Mouse (Mus musculus): ENCODE measurements around the gene Ankrd36.

DNA sequence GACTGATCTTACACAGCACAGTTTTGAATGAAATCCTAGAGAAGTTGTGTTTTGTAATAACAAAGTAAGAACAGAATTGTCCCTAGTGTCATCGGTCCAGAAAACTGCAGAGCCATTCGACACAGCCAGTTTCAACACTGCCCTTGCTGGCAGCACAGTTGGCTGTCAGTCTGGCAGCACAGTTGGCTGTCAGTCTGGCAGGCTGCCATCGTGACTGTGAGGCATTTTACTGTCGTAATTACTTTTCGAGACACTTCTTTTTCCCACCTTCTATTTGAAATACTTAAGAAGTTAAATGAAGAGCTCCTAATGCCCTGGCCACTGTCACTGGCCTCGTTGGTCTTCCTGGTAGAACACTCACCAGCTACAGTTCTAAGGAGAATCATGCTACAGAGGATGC is 22.9 kb downstream of the Ankrd36 start:
- no peak for TF ChIP-seq CTCF (IDR thresholded peaks at IDR 0.05; ENCODE audit: low read depth, low read length)
- TF ChIP-seq POLR2AphosphoS5 (IDR thresholded peaks at IDR 0.05; ENCODE audit: insufficient replicate concordance, low read depth, low read length): no peak
- no peak for TF ChIP-seq TAL1 (conservative IDR thresholded peaks at IDR 0.05; ENCODE audit: low read depth, low read length)
- no peak for TF ChIP-seq GATA1 (IDR thresholded peaks at IDR 0.05; ENCODE audit: borderline replicate concordance, low read length)

Measured in G1E (cell line).